22 mouse cellular contexts compared by ENCODE assay signal in genomic region chr5:122459335-122459734, GRCm38 (mm10).
"Had no signal": no experiment of that assay in that cellular context is flagged by ENCODE, and none has a peak within 500 bp of the region (broad histone marks: within the 10 kb centered on the region; RNA-seq: fewer than 3 reads in every experiment).

No protein-coding gene starts in this region.

- DNase-seq: kidney, postnatal 25 days; layer of hippocampus, adult 9-11 months; liver; lung, embryonic 14.5 days; right cerebral cortex, adult 18-20 months; right cerebral cortex, postnatal 14 days; right cerebral cortex, postnatal 4 days; thymus, adult 2 months; thymus, postnatal 14 days; thymus, postnatal 4 days had no signal

- H3K4me1 ChIP-seq: limb, embryonic 10.5 days; limb, embryonic 13.5 days; liver, embryonic 12.5 days; liver, embryonic 15.5 days; midbrain, embryonic 12.5 days; midbrain, embryonic 15.5 days; neural tube, embryonic 12.5 days; neural tube, embryonic 15.5 days had no signal

- H3K4me2 ChIP-seq: limb, embryonic 13.5 days; liver, embryonic 12.5 days; liver, embryonic 15.5 days; lung, embryonic 14.5 days; midbrain, embryonic 12.5 days; midbrain, embryonic 15.5 days; neural tube, embryonic 12.5 days; neural tube, embryonic 15.5 days had no signal

- ATAC-seq: liver, embryonic 12.5 days; lung, postnatal 0 days; midbrain, embryonic 15.5 days had no signal

- H3K27me3 ChIP-seq: limb, embryonic 13.5 days; liver, embryonic 12.5 days; liver, embryonic 15.5 days; midbrain, embryonic 12.5 days; midbrain, embryonic 15.5 days; neural tube, embryonic 12.5 days; neural tube, embryonic 15.5 days had no signal

- H3K4me3 ChIP-seq: layer of hippocampus, adult 2 months; limb, embryonic 10.5 days; limb, embryonic 13.5 days; liver, embryonic 12.5 days; liver, embryonic 15.5 days; midbrain, embryonic 12.5 days; midbrain, embryonic 15.5 days; neural tube, embryonic 12.5 days; neural tube, embryonic 15.5 days had no signal

- H3K9ac ChIP-seq: limb, embryonic 13.5 days; liver, embryonic 12.5 days; liver, embryonic 15.5 days; lung, embryonic 14.5 days; midbrain, embryonic 12.5 days; midbrain, embryonic 15.5 days; neural tube, embryonic 12.5 days; neural tube, embryonic 15.5 days had no signal

- H3K9me3 ChIP-seq: limb, embryonic 10.5 days; limb, embryonic 13.5 days; liver, embryonic 12.5 days; liver, embryonic 15.5 days; midbrain, embryonic 12.5 days; midbrain, embryonic 15.5 days; neural tube, embryonic 12.5 days; neural tube, embryonic 15.5 days had no signal

- H3K27ac ChIP-seq: limb, embryonic 10.5 days; limb, embryonic 13.5 days; liver, embryonic 12.5 days; liver, embryonic 15.5 days; macrophage; midbrain, embryonic 12.5 days; midbrain, embryonic 15.5 days; neural tube, embryonic 12.5 days; neural tube, embryonic 15.5 days; stomach, postnatal 0 days had no signal
